Mouse (Mus musculus): Measurements from ENCODE around the gene Dnajb7. TPM values are rescaled to one million over a fixed set of nuclear protein-coding genes. Genes with fewer than 3 reads are reported as not detected.
"Not testable (repeated sequence)": the region's sequence is repeated elsewhere in the genome, so short reads cannot be mapped to it uniquely, and the experiment has no call there.

The Dnajb7 gene
- 0.72 and 1.5 TPM in 2 replicates for polyA plus RNA-seq (2015; fragmentation: Nextera tagmentation; extraction: Ambion mirVana)

- no peak for ATAC-seq (ENCODE audit: extremely low read depth, insufficient number of reproducible peaks, low FRiP score, low TSS enrichment)
- H3K27me3 ChIP-seq (replicated peaks): no peaks in the 10 kb centered on the region
- no peak within 1 kb of the TSS for H3K4me2 ChIP-seq
- no peak within 1 kb of the TSS for H3K9ac ChIP-seq
- H3K36me3 ChIP-seq: 0 out of 2 replicates have a peak, but pooled peaks cover 4% of the 10 kb centered on the region
- H3K4me1 ChIP-seq: no peaks in the 10 kb centered on the region
- H3K27ac ChIP-seq (replicated peaks): no peak within 1 kb of the TSS
- no peak within 1 kb of the TSS for H3K4me3 ChIP-seq
- H3K9me3 ChIP-seq: no peaks in the 10 kb centered on the region
- 82% methylated on average over 1 of the region's 1 CpGs for WGBS
Measured at GRCm38 (mm10) chr15:81408199-81408598, at the start of gene Dnajb7. Dnajb7 (minus strand) TSS chr15:81408299.

GRCm38 (mm10) chr15:81448463-81448862 is 40.4 kb upstream of the Dnajb7 start:
- Histone ChIP-seq H3K27me3 (replicated peaks) (no peaks in the 10 kb centered on the region), H3K4me3 (no peak overlapping the region), H3K9ac (no peak overlapping the region), H3K36me3 (peaks cover 59% of the 10 kb centered on the region), H3K4me2 (no peak overlapping the region), H3K27ac (replicated peaks) (no peak overlapping the region), H3K4me1 (no peaks in the 10 kb centered on the region), H3K9me3 (no peaks in the 10 kb centered on the region)
- WGBS: 33% methylated on average over 3 of the region's 3 CpGs
- ATAC-seq (ENCODE audit: extremely low read depth, insufficient number of reproducible peaks, low FRiP score, low TSS enrichment): no peak

GRCm38 (mm10) chr15:81439236-81439635 is 31.1 kb upstream of the Dnajb7 start:
- no peak overlapping the region for H3K27ac ChIP-seq (replicated peaks)
- no peaks in the 10 kb centered on the region for H3K4me1 ChIP-seq
- H3K4me2 ChIP-seq: no peak overlapping the region
- H3K36me3 ChIP-seq: peaks cover 57% of the 10 kb centered on the region
- no peaks in the 10 kb centered on the region for H3K9me3 ChIP-seq
- no peak overlapping the region for H3K4me3 ChIP-seq
- no peaks in the 10 kb centered on the region for H3K27me3 ChIP-seq (replicated peaks)
- no peak for ATAC-seq (ENCODE audit: extremely low read depth, insufficient number of reproducible peaks, low FRiP score, low TSS enrichment)
- H3K9ac ChIP-seq: no peak overlapping the region

GRCm38 (mm10) chr15:81438345-81438744 is 30.2 kb upstream of the Dnajb7 start:
- Histone ChIP-seq H3K4me3 (no peak overlapping the region), H3K9ac (no peak overlapping the region), H3K36me3 (peaks cover 53% of the 10 kb centered on the region), H3K9me3 (no peaks in the 10 kb centered on the region), H3K27ac (replicated peaks) (no peak overlapping the region), H3K4me1 (no peaks in the 10 kb centered on the region), H3K4me2 (no peak overlapping the region), H3K27me3 (replicated peaks) (no peaks in the 10 kb centered on the region)
- WGBS: 81% methylated on average over 1 of the region's 1 CpGs
- ATAC-seq (ENCODE audit: extremely low read depth, insufficient number of reproducible peaks, low FRiP score, low TSS enrichment): no peak

- Histone ChIP-seq H3K27me3 (replicated peaks) (no peaks in the 10 kb centered on the region), H3K9ac (no peak overlapping the region), H3K4me2 (no peak overlapping the region), H3K9me3 (no peaks in the 10 kb centered on the region), H3K4me1 (no peaks in the 10 kb centered on the region), H3K27ac (replicated peaks) (no peak overlapping the region), H3K4me3 (no peak overlapping the region), H3K36me3 (peaks cover 54% of the 10 kb centered on the region)
- WGBS: 83% methylated on average over 1 of the region's 1 CpGs
- no peak for ATAC-seq (ENCODE audit: extremely low read depth, insufficient number of reproducible peaks, low FRiP score, low TSS enrichment)
Measured at GRCm38 (mm10) chr15:81431195-81431594, 23.1 kb upstream of the Dnajb7 start.

- no peak for ATAC-seq (ENCODE audit: extremely low read depth, insufficient number of reproducible peaks, low FRiP score, low TSS enrichment)
- Histone ChIP-seq H3K9ac (no peak overlapping the region), H3K4me1 (no peaks in the 10 kb centered on the region), H3K4me3 (no peak overlapping the region), H3K27me3 (replicated peaks) (no peaks in the 10 kb centered on the region), H3K4me2 (no peak overlapping the region), H3K36me3 (peaks cover 46% of the 10 kb centered on the region), H3K9me3 (no peaks in the 10 kb centered on the region), H3K27ac (replicated peaks) (no peak overlapping the region)
- WGBS: 87% methylated on average over 2 of the region's 2 CpGs
Measured at GRCm38 (mm10) chr15:81427947-81428346, 19.8 kb upstream of the Dnajb7 start.

- H3K4me1 ChIP-seq: no peaks in the 10 kb centered on the region
- peaks cover 20% of the 10 kb centered on the region for H3K36me3 ChIP-seq
- ATAC-seq (ENCODE audit: extremely low read depth, insufficient number of reproducible peaks, low FRiP score, low TSS enrichment): no peak
Measured at GRCm38 (mm10) chr15:81425311-81425710, 17.2 kb upstream of the Dnajb7 start.

GRCm38 (mm10) chr15:81422156-81422681 is 14.1 kb upstream of the Dnajb7 start:
- Histone ChIP-seq H3K36me3 (peaks cover 8% of the 10 kb centered on the region), H3K27me3 (replicated peaks) (no peaks in the 10 kb centered on the region), H3K4me3 (no peak overlapping the region), H3K27ac (replicated peaks) (0 out of 2 replicates have a peak overlapping the region, but pooled peaks have one; percentile 6), H3K9ac (no peak overlapping the region), H3K9me3 (no peaks in the 10 kb centered on the region), H3K4me1 (no peaks in the 10 kb centered on the region; the same call in 1 of the 2 replicates), H3K4me2 (no peak overlapping the region)
- WGBS: 75% methylated on average over 7 of the region's 7 CpGs
- ATAC-seq (ENCODE audit: extremely low read depth, insufficient number of reproducible peaks, low FRiP score, low TSS enrichment): no peak

More at GRCm38 (mm10) chr15:81425311-81425710, 17.2 kb upstream of the Dnajb7 start:
- WGBS: 82% methylated on average over 3 of the region's 3 CpGs
- no peaks in the 10 kb centered on the region for H3K9me3 ChIP-seq
- no peak overlapping the region for H3K27ac ChIP-seq (replicated peaks)
- H3K4me2 ChIP-seq: no peak overlapping the region
- H3K4me3 ChIP-seq: no peak overlapping the region
- no peak overlapping the region for H3K9ac ChIP-seq
- no peaks in the 10 kb centered on the region for H3K27me3 ChIP-seq (replicated peaks)

- no peak for ATAC-seq (ENCODE audit: extremely low read depth, insufficient number of reproducible peaks, low FRiP score, low TSS enrichment)
Measured at GRCm38 (mm10) chr15:81421454-81421853, 13.4 kb upstream of the Dnajb7 start.

GRCm38 (mm10) chr15:81418065-81418464 is 10.0 kb upstream of the Dnajb7 start:
- no peak for ATAC-seq (ENCODE audit: extremely low read depth, insufficient number of reproducible peaks, low FRiP score, low TSS enrichment)
- H3K4me1 ChIP-seq: peaks cover 6% of the 10 kb centered on the region
- WGBS: 79% methylated on average over 4 of the region's 4 CpGs
- no peaks in the 10 kb centered on the region for H3K27me3 ChIP-seq (replicated peaks)
- H3K36me3 ChIP-seq: peaks cover 17% of the 10 kb centered on the region
- H3K9me3 ChIP-seq: no peaks in the 10 kb centered on the region
- no peak overlapping the region for H3K4me2 ChIP-seq
- H3K27ac ChIP-seq (replicated peaks): no peak overlapping the region
- H3K4me3 ChIP-seq: no peak overlapping the region
- H3K9ac ChIP-seq: no peak overlapping the region

More at GRCm38 (mm10) chr15:81421454-81421853, 13.4 kb upstream of the Dnajb7 start:
- H3K27ac ChIP-seq (replicated peaks): no peak overlapping the region
- H3K27me3 ChIP-seq (replicated peaks): no peaks in the 10 kb centered on the region
- no peak overlapping the region for H3K9ac ChIP-seq
- H3K36me3 ChIP-seq: peaks cover 6% of the 10 kb centered on the region; the same call in 1 of the 2 replicates
- H3K4me3 ChIP-seq: no peak overlapping the region
- peaks cover 4% of the 10 kb centered on the region for H3K4me1 ChIP-seq
- H3K9me3 ChIP-seq: no peaks in the 10 kb centered on the region
- 77% methylated on average over 1 of the region's 1 CpGs for WGBS
- H3K4me2 ChIP-seq: no peak overlapping the region

- Histone ChIP-seq H3K4me2 (peak overlapping the region; percentile 70), H3K4me3 (peak overlapping the region; percentile 40), H3K36me3 (peaks cover 17% of the 10 kb centered on the region), H3K9ac (peak overlapping the region; percentile 75)
- not testable (repeated sequence) for H3K27me3 ChIP-seq (replicated peaks); H3K4me1 ChIP-seq; H3K9me3 ChIP-seq; H3K27ac ChIP-seq (replicated peaks)
- 5% methylated on average over 22 of the region's 22 CpGs for WGBS
- peak; percentile 66; the same call in 1 of the 2 replicates for ATAC-seq (ENCODE audit: extremely low read depth, insufficient number of reproducible peaks, low FRiP score, low TSS enrichment)
Measured at GRCm38 (mm10) chr15:81416763-81417310, 8.7 kb upstream of the Dnajb7 start.

GRCm38 (mm10) chr15:81405008-81405407 is 3.1 kb downstream of the Dnajb7 start:
- H3K9me3 ChIP-seq: no peaks in the 10 kb centered on the region
- peaks cover 11% of the 10 kb centered on the region for H3K4me1 ChIP-seq
- no peak overlapping the region for H3K27ac ChIP-seq (replicated peaks)
- H3K36me3 ChIP-seq: peaks cover 3% of the 10 kb centered on the region; the same call in 1 of the 2 replicates
- H3K4me2 ChIP-seq: no peak overlapping the region
- H3K9ac ChIP-seq: no peak overlapping the region
- H3K27me3 ChIP-seq (replicated peaks): no peaks in the 10 kb centered on the region
- no peak overlapping the region for H3K4me3 ChIP-seq
- WGBS: 83% methylated on average over 3 of the region's 3 CpGs
- no peak for ATAC-seq (ENCODE audit: extremely low read depth, insufficient number of reproducible peaks, low FRiP score, low TSS enrichment)

Measured in heart, embryonic 13.5 days (tissue).